Mouse (Mus musculus) right cerebral cortex, postnatal 36 days (tissue): Measurements from ENCODE around the gene Ston2.
"Not testable (repeated sequence)": the region's sequence is repeated elsewhere in the genome, so short reads cannot be mapped to it uniquely, and the experiment has no call there.

Experiments used
- DNase-seq, 2 experiments: peaks; one replicate each; pipeline ENCODE4 v3.0.0; 2022; ENCODE audit warnings: low spot score in 2 of 2, mixed read lengths in 1 of 2

Ston2 gene

DNA sequence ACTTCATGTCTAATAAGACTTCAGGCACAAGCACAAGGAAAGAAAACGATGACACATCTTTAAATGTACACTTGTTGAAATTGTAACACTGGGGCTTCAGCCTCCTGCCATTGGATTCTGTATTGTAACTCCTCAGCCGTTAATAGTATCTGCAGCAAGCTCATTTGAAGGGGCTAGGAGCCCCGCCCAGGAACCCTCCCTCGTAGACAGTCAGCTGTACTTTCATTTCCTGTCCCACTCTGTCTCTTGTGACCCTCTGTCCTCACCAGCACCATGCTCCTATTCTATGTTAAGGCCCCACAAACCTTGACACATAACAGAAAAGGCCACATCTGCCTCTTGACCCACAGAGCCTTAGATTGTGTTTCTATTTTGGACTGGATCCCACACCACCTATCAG, 3.6 kb upstream of the Ston2 start:
- no peak for DNase-seq

GRCm38 (mm10) chr12:91789801-91790200, 1.6 kb upstream of the Ston2 start:
- peak; percentile 37 to 55 for DNase-seq

GRCm38 (mm10) chr12:91788446-91788845, 259 bp upstream of the Ston2 start:
- DNase-seq: not testable (repeated sequence)

GRCm38 (mm10) chr12:91786355-91786754, 1.8 kb downstream of the Ston2 start:
- DNase-seq: no peak

DNA sequence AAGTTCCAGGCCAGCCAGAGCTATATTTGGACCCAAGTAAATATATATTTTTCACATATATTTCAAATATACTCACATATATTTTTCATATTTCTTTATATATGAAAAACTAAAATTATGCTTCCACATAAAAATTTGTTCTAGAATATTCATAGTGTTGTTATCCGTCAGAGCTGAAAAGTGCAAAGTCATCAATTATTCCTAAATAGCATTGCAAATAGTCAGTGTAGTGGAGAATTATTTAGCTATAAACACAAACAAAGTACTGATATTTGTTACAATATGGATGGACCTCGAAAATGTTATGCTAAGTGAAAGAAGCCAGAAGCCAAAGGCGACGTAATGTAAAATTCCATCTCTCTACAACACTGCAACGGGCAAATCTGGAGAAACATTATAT, 6.8 kb downstream of the Ston2 start:
- DNase-seq: no peak

DNA sequence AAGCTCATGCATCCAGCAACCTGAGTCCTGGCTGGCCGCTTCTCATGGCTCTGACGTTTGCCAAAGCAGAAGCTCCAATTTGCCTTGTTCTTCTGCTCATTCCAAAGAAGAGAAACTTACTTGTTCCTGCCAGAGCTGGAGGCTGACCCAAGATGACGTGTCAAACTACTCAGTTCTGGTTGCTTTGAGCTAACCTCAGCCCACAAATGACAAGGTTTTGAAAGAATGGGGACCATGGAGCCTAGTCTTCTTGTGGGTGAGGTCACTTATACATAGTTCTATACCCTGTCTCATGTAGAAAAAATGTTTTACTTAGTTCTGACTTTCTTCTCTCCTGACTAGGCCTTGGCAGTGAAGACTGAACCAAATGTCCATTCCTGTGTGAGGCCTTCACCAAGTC, 7.7 kb downstream of the Ston2 start:
- no peak for DNase-seq

DNA sequence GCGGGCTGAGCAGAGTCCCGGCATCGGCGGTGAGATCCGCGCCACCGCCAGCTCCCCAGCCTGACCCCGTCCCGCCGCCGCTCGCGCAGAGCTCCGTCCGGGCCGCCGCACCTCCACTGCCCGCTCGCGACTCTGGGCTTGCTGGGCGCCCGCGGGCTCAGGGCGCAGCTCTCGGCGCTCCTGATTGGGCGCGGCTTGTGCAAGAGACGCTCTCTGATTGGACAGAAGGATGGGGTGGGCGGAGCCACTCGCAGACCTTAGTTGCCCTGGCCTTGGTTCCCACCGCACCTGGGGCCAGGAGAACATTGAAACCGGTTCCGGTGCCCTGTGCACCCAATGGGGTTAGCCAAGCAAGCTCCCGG, 9.2 kb downstream of the Ston2 start:
- DNase-seq: peak; percentile 60 to 67

DNA sequence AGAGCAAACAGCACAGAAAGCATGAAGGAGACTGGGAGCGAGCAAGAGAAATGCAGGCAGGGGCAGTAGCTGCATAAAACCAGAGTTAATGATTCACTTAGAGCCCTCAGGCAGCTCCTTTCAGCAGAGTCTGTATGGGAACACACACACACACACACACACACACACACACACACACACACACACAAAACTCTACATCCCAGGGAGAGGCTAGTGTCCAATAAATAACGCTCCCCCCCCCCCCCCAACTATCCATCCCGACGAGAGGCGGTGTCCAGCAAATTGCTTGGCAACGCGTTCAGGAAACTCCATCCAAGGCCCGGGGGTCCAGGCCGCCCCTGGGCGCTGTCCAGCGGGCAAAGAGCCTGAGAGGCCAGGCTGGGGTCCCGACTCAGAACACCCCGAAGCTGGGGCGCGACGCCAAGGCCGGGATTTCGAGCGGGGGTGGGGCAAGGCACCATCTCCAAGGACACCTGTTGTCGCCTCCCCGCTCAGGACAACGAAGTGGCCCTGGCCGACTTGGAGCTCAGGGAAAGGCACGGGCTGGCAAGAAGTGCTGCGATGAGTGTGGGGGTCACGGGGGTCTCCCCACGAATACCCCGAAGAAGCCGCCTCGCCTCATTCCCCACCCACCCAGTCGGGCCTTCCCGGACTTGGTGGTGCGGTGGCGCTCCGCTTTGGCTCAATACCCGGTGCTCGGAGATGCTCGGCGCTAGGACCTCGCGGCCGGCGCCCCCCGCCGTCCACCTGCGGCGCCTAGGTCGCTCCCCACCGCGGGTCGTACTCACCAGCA, 9.8 kb downstream of the Ston2 start:
- DNase-seq: peak in 1 of 2 experiments; percentile 34

- DNase-seq: no peak
Observed at GRCm38 (mm10) chr12:91776342-91776741, 11.8 kb downstream of the Ston2 start.

GRCm38 (mm10) chr12:91774811-91775284, 13.3 kb downstream of the Ston2 start:
- no peak for DNase-seq

GRCm38 (mm10) chr12:91768871-91769270, 19.3 kb downstream of the Ston2 start:
- DNase-seq: no peak

DNA sequence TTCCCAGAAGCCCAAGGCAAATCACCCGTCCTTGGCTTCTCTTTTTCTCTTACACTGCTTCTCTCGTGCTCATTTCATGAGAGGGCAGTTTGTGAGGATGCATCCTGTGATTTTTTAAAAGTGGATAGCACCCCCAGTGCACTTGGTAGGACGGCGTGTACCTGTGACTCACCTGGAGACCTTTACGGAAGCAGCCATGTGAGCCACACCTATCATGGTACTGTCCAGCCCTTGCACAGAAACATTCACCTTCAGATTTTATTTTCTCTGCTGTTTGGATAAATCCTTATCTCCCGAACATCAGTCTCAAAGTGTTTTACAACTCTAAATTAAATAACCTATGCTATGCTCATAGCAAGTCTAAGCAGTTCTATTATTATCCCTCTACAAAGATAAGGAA, 20.0 kb downstream of the Ston2 start:
- DNase-seq: no peak

- peak; percentile 29 to 33 for DNase-seq
Observed at GRCm38 (mm10) chr12:91766338-91767107, 21.7 kb downstream of the Ston2 start.

GRCm38 (mm10) chr12:91765504-91765903, 22.7 kb downstream of the Ston2 start:
- DNase-seq: no peak

DNA sequence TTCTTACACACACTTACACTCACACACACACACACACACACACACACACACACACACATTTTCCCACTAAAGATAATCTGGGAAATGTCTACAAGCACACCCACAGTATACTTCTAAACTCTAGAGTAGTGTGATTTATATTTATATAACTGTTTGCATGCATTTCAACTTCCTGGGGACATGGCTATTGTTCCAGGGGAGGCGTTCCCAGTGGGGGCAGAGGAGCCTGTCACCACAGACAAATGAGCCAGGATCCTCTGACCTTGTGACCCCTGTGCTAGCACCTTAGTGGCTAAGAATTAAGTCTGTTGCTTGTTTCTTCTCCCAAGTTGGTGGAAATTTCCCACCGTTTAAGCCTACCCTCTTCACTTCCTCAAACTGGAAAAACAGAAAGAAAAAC, 23.1 kb downstream of the Ston2 start:
- DNase-seq: no peak

DNA sequence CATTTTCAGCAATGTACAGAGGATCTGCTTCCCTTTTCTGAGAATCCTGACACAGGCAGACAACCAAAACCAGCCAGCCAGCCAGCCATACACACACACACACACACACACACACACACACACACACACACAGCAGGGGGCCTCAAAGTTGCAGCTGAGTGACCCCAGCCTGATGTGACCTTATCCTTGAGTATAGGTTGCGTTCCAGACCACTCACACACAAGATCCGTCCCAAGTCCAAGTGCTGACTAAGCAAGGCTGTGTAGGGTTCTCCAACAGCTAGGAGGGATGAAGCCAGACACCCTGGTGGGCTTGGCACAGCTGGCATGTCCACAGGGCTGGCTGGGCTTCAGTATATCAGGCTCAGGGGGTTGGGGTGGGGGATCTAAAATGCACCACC, 23.7 kb downstream of the Ston2 start:
- DNase-seq: no peak

GRCm38 (mm10) chr12:91759836-91760235, 28.4 kb downstream of the Ston2 start:
- DNase-seq: no peak

DNA sequence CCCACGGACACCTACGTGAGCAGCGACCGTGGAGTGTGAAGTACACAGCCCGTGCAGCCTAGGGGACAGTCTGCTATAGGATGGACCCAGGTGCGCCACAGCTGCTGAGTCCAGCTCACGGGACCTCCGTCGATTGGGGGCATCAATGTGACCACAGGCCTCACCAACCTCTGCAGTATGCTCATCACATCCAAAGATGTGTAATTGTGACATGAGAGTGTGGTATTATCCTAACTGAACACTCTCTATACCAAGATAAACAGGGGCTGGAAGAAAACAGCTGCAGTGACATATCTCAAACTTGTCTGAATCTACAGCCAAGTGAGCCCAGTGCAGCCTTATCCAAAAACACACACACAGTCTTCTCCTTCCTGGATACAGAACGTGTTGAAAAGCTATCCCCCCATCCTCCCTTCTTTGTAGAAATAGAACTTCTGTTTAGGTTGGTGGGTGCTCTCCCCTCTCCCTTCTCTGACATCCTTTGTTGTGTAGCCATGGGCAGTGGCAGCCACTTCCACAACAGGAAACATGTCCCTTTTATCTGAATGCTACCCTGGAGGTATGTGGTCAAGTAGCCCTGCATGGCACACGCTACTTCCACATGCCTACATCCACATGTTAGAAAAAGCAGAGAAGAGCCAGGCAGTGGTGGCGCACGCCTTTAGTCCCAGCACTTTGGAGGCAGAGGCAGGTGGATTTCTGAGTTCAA, 30.2 kb downstream of the Ston2 start:
- no peak for DNase-seq

DNA sequence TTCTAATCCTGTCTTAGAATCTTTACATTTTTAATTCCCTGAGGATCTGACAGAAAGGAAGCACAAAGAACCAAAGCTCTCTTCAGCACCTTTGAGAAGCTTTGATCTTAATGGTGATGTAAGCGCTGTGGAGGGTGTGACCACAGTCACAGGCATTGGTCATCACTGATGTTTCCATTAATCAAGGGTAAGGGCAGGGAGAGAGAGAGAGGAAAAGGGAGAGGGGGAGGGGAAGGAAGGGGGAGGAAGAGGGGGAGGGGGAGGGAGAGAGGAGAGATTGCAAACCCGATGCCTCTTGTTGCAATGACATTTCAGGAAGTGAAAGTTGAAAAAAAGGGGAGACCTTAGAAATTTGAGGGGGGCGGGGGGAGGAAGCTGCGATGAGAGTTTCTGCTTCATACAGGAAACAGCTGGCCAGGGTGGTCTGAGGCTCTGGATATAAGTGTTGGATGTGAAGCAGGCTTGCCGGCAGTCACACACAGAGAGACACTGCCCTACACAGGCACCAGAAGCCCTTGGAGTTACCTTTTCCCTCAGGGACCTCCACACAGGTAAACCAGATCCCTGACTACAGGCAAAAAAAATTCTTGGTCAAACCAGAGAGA, 31.5 kb downstream of the Ston2 start:
- no peak for DNase-seq

DNA sequence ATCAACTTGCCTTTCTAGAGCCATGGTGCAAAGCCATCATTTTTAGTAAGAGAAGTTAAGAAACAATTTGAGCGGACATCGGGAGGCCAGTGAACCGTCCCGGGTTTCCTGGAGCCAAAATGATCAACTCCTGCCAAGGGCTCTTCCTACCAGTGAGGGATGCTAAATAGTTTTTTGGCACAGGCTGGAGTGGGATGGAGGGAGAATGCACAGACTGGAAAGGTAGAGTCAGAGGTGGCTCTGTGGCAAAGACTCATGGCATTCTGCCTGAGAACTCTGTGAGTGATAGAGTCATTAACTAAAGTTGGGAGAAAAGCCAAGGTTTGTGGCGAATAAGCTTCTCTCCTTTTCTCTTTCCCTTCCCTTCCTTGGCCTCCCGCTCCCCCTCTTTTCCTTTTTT, 33.6 kb downstream of the Ston2 start:
- no peak for DNase-seq

- DNase-seq: no peak
Observed at GRCm38 (mm10) chr12:91752711-91753110, 35.5 kb downstream of the Ston2 start.
